8 mouse cellular contexts compared by ENCODE assay signal in genomic region chr17:35077786-35078233, GRCm38 (mm10). TPM values are rescaled to one million over a fixed set of nuclear protein-coding genes. Genes with fewer than 3 reads are reported as not detected.
DNase-seq lines count a peak whose midpoint lies in the region; ATAC-seq and TF ChIP-seq lines count a peak whose summit lies in the region.

TSS of gene Ly6g6d (minus strand) at chr17:35078065.

- H3K4me2 ChIP-seq in forebrain, postnatal 0 days (ENCODE audit: low read depth), result peak within 1 kb of the TSS; percentile 41
- H3K4me2 ChIP-seq in neural tube, embryonic 15.5 days, result peak within 1 kb of the TSS; percentile 49

- ATAC-seq in Patski, result peak; percentile 37
- ATAC-seq in forebrain, postnatal 0 days, result peak; percentile 26; the same call in 1 of the 2 replicates
- peak; percentile 52; the same call in 1 of the 2 replicates for ATAC-seq in neural tube, embryonic 15.5 days (ENCODE audit: low FRiP score)

- WGBS in forebrain, postnatal 0 days, result 16% methylated on average over 14 of the region's 14 CpGs
- WGBS in neural tube, embryonic 15.5 days, result 8% methylated on average over 14 of the region's 14 CpGs

- POLR2A ChIA-PET in Patski (lab: Charles Lee), result no interaction called here

- H3K9ac ChIP-seq in forebrain, postnatal 0 days, result peak within 1 kb of the TSS; percentile 40; the same call in 1 of the 2 replicates
- H3K9ac ChIP-seq in neural tube, embryonic 15.5 days (replicated peaks), result 0 out of 2 replicates have a peak within 1 kb of the TSS, but pooled peaks have one; percentile 14

- no peaks in the 10 kb centered on the region; the same call in 1 of the 2 replicates for H3K27me3 ChIP-seq in E14TG2a.4 (ENCODE audit: insufficient read depth, low read length)
- peaks cover 3% of the 10 kb centered on the region for H3K27me3 ChIP-seq in Patski
- H3K27me3 ChIP-seq in forebrain, postnatal 0 days (ENCODE audit: insufficient read depth, low read length), result no peaks in the 10 kb centered on the region
- H3K27me3 ChIP-seq in neural tube, embryonic 15.5 days (replicated peaks), result no peaks in the 10 kb centered on the region

- CTCF ChIA-PET in Patski (lab: Charles Lee), result interaction anchor here (1.8 kb wide), 1 partner anchor 57 kb away, joined by 4 read pairs; no protein-coding TSS in a partner anchor

- peak within 1 kb of the TSS; percentile 57; the same call in 1 of the 2 replicates for H3K27ac ChIP-seq in forebrain, postnatal 0 days (ENCODE audit: low read depth, low read length)
- H3K27ac ChIP-seq in neural tube, embryonic 15.5 days (replicated peaks), result no peak within 1 kb of the TSS

- no peak for TF ChIP-seq CTCF in E14TG2a.4 (conservative IDR thresholded peaks at IDR 0.05; ENCODE audit: low read length)
- TF ChIP-seq CTCF in Patski (IDR thresholded peaks at IDR 0.05), result no peak
- TF ChIP-seq CTCF in forebrain, postnatal 0 days (IDR thresholded peaks at IDR 0.05; ENCODE audit: low read depth), result peak; percentile 52

- peaks cover 74% of the 10 kb centered on the region for H3K4me1 ChIP-seq in E14TG2a.4 (replicated peaks; ENCODE audit: low read depth, low read length)
- 0 out of 2 replicates have a peak, but pooled peaks cover 5% of the 10 kb centered on the region for H3K4me1 ChIP-seq in forebrain, postnatal 0 days (ENCODE audit: insufficient read depth)
- H3K4me1 ChIP-seq in neural tube, embryonic 15.5 days, result peaks cover 15% of the 10 kb centered on the region

- no peak for DNase-seq in Patski (ENCODE audit: low read depth, low spot score)
- no peak for DNase-seq in forebrain, postnatal 0 days
- peak; percentile 75 for DNase-seq in kidney, adult 11 months
- DNase-seq in lung, adult 18-20 months, result peak; percentile 74 to 79
- DNase-seq in c-Kit-positive CD71-positive TER-119-positive erythroid progenitor cells, embryonic 14.5 days (ENCODE audit: low spot score), result no peak
- DNase-seq in yolk sac, embryonic 10.5 days (ENCODE audit: low spot score), result no peak

- in situ Hi-C loops in Patski (cut with MboI; ENCODE audit: low pct_unique_long_range_greater_than_20kb), result no loop called here

- H3K36me3 ChIP-seq in E14TG2a.4 (ENCODE audit: insufficient read depth, low read length), result 0 out of 2 replicates have a peak, but pooled peaks cover 3% of the 10 kb centered on the region
- no peaks in the 10 kb centered on the region for H3K36me3 ChIP-seq in forebrain, postnatal 0 days (ENCODE audit: insufficient read depth)
- H3K36me3 ChIP-seq in neural tube, embryonic 15.5 days, result no peaks in the 10 kb centered on the region

- H3K9me3 ChIP-seq in E14TG2a.4 (ENCODE audit: low read length), result no peaks in the 10 kb centered on the region
- H3K9me3 ChIP-seq in forebrain, postnatal 0 days (ENCODE audit: low read length), result no peaks in the 10 kb centered on the region
- no peaks in the 10 kb centered on the region for H3K9me3 ChIP-seq in neural tube, embryonic 15.5 days (replicated peaks)

- H3K4me3 ChIP-seq in E14TG2a.4 (replicated peaks; ENCODE audit: low read length), result peak within 1 kb of the TSS; percentile 78
- H3K4me3 ChIP-seq in forebrain, postnatal 0 days (ENCODE audit: low read depth, low read length), result no peak within 1 kb of the TSS; the same call in 1 of the 2 replicates
- H3K4me3 ChIP-seq in neural tube, embryonic 15.5 days (replicated peaks), result peak within 1 kb of the TSS; percentile 21

RNA-seq across cellular contexts. Expression of gene Ly6g6d, which starts in this region (rescaled TPM):
- polyA plus RNA-seq in Patski (2021), result 0.19 TPM
- total RNA-seq in forebrain, postnatal 0 days (2014; rRNA removed), result 3.8 TPM in 1 of 2 replicates, not detected in the other
- polyA plus RNA-seq in forebrain, postnatal 0 days (2015; fragmentation: Nextera tagmentation; extraction: Ambion mirVana), result 1.2 and 1.6 TPM in 2 replicates
- polyA plus RNA-seq in neural tube, embryonic 15.5 days (2015; fragmentation: Nextera tagmentation; extraction: Ambion mirVana), result 0.74 and 2.8 TPM in 2 replicates

Comparison
In these comparisons a context has a peak if more than half of its experiments do, and no peak if none do; other contexts are left out.
1. Peak in ATAC-seq in Patski; RNA of the gene not detected or under 1 TPM.
2. DNase-seq: peak in kidney, adult 11 months (single experiment) and lung, adult 18-20 months (2 of 2); none in Patski (single experiment), forebrain, postnatal 0 days (single experiment), c-Kit-positive CD71-positive TER-119-positive erythroid progenitor cells, embryonic 14.5 days (single experiment) and yolk sac, embryonic 10.5 days (single experiment).
3. Peak in every context shown above with its lines, with median percentiles within 50 percentile points of each other: ATAC-seq.